Mouse (Mus musculus) gastrocnemius, adult 18-20 months (tissue): ENCODE data around the gene Vmn2r84. TPM values are rescaled to one million over a fixed set of nuclear protein-coding genes. Genes with fewer than 3 reads are reported as not detected.

Source experiments
- total RNA-seq, 2 experiments: library from RNA; stranded (reverse); gene quantifications; 2 replicates each; pipeline ENCODE4 v1.2.3; 2021

Gene Vmn2r84
- total RNA-seq, 2 experiments from 2014 or later, result not detected

Other genes starting within 250 kb of the Vmn2r84 start
- gene Olfr825, start 227.6 kb downstream of the Vmn2r84 start, total RNA-seq, result not detected
- not detected for gene Olfr826, start 210.1 kb downstream of the Vmn2r84 start, total RNA-seq
- not detected for gene Olfr827, start 179.9 kb downstream of the Vmn2r84 start, total RNA-seq
- gene Neurod4, start 114.1 kb downstream of the Vmn2r84 start, total RNA-seq, result not detected
- under 1 TPM; 0.18 to 0.47 TPM for gene Tespa1, start 71.5 kb downstream of the Vmn2r84 start, total RNA-seq
- not detected for gene Vmn2r85, start 35.4 kb upstream of the Vmn2r84 start, total RNA-seq
- not detected for gene Vmn2r86, start 61.7 kb upstream of the Vmn2r84 start, total RNA-seq
- gene Vmn2r87, start 103.1 kb upstream of the Vmn2r84 start, total RNA-seq, result not detected